Mouse (Mus musculus) bone marrow, adult 2 months (tissue): ENCODE measurements around the gene Crtc2.

Source experiments
- CTCF ChIP-seq: fragments of 200-500 bp; IDR thresholded peaks from 2 replicates; pipeline ENCODE4 v1.5.1; 2011; ENCODE audit warnings: low read length, control low read depth; ENCODE audit not compliant: control insufficient read depth, insufficient read depth
- POLR2A ChIP-seq: fragments of 200-500 bp; IDR thresholded peaks from 2 replicates; pipeline ENCODE4 v1.6.1; 2011; ENCODE audit warnings: low read depth, mild to moderate bottlenecking, control low read depth, low read length, borderline replicate concordance; ENCODE audit not compliant: control insufficient read depth

DNA sequence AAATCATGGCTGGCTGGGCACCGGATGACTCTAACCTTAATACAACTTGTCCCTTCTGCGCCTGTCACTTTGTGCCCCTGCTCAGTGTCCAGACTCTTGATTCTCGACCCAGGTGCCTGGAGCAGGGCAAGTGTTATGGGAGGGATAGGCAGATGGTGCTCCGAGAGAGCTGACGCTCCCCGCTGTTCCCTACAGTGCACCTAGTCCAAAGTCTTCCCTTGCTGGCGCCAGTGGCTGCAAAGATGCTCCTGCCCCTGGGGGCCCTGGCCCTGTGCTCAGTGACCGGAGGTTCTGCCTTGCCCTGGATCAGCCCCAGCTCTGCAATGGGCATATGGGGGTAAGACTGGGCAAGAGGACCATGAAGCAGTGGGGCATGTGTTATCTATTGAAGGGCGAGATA is 23.8 kb downstream of the Crtc2 start:
- TF ChIP-seq CTCF (no peak), POLR2A (no peak)
